Mouse (Mus musculus) kidney, postnatal 36 days (tissue): ENCODE measurements around the gene Sp4.

Source experiments
- DNase-seq, 2 experiments: peaks; one replicate each; pipeline ENCODE4 v3.0.0; 2021 to 2022; ENCODE audit warnings: mixed read lengths in 2 of 2

Gene Sp4

DNA sequence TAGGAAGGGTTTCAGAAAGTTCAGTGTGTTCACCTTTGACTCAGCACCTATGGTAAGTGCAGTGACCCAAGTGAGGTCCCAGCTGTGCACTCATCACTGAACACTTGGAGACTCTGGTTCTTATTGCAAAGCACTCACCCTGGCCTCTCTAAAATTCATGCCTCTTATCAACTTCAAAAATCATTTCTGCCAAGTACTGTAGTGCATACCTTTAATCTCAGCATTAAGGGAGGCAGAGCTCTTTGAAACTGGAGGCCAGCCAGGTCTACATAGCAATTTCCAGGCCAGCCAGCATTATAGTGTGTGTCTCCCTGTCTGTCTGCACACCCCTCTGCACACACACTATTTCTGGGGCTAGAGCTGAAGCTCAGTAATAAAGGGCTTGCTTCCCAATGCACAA, 36.3 kb downstream of the Sp4 start:
- DNase-seq: no peak

DNA sequence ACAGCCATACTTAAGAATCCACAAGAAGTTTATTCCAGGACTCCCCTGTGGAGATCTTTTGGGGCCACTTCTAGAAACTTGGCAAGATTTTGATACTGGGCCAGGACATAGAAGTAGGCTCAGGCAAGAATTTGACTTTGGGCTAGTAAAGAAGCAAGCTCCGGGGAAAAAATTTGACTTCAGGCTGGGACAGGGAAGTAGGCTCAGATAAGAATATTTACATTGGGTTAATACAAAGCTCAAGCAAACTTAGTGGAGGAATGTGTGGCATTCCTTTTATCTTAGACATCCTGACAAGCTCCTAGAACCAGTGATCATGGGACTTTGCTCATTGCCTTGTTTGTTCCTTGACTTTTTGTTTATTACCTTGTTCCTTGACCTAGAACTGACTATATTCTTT, 37.4 kb downstream of the Sp4 start:
- no peak for DNase-seq

DNA sequence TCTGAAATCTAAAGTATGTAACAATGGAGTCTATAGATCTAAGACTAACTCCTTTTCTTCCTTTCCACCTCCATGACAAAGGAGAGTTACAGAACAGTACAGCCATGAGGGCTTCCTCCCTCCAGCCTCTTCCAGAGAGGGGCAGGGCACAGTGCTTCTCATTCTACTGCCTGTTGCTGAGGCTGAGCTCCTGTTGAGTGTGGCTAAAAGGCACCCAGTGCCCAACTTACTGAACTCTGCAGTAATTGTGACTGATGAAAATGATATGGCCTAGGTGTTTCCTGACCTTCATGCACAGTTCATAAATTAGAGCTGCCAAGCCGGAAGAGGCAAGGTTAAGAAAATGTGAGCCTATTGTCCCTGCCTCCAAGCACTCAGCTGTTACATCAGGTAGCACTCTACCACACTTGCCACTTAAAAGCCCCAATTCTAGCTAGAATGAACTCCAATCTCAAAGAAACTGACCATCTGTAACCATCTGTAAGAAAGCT, 45.9 kb downstream of the Sp4 start:
- DNase-seq: no peak

DNA sequence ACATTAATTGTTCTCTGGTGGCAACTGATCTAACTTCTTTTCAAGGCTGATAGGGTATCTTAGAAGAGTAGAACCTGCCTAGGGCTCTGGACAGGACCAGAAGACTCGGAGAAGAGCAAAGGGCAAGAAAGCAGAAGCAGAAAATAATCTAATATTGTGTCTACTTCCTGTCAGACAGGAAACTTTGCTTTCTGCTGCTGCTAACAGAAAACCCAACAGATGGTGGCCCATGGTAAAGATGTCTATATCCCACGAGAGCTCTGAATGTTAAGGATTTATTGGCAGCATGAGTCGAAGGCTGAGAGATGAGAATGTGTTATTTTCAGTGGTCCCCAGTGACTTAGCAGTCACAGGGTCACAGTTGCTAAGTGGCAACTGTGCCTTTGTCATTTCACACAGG, 80.1 kb downstream of the Sp4 start:
- no peak for DNase-seq

DNA sequence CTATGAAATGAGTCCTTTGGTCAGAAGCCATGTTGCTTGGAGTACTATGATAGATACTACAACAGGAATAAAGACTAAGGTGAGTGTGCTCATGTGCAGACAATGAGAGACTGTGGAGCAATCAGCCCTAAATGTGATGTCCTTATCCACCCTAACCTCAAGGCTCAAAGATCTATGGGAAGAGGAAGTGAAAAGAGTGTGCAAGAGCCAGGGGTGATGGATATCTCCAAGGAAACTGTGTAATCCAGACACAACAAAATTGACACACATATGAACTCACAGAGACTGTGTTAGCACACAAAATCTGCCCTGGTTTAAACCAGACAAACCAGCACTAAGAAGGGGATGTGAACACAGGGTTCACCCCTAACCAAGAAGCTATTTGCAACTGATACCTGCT, 81.2 kb downstream of the Sp4 start:
- DNase-seq: no peak

DNA sequence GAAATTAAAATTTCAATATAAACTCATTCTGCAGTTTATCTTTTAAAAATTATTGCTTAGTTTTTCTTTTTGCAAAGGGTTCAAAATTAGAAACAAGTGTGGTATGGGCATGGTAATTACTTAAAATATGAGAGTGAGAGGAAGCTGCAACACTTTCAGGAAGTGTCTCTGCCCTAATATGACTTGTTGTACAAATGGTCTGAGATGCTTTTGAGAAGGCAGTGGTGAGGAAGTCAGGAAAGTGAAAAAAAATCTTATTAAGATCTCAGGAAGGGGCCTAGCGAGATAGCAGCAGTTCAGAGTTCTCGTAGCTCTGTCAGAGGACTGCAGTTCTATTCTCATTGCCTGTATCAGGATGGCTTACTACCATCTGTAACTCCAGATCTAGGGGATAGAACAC, 89.1 kb downstream of the Sp4 start:
- DNase-seq: no peak

DNA sequence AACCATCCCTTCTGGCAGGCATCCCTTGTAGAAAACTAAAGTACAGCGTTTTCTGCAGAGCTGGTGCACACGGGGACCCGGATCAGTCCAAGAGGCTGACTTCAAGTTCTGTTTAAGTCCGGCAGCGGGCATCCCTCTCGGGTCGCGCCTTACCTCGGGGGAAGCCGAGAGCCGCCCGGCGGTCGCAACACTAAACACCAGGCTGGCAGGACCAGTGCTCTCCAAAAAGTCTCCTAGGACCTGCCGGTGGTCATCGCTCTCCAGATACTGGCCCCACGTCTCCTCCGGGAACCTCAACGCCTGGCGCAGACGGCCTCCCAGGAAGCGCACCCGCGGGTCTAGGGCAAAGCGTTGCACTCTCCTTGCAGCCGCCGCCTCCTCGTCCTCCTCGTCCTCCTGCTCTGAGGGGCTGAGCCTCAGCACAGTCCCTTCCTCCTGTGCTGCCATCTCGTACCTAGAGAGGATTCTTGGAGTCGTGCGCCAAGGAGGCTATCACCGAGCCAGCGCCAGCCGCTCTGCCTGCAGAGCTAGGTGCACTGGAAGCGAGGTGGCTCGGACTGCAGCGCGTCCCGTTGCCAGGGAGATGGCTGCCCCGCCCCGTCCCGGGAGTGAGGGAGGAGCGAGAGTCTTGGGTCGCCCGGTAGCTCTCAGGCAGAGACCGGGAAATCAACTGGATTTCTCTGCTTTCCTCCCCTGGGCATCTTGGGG, 102.7 kb downstream of the Sp4 start, which contains the start of gene Dnah11:
Gene Dnah11 (minus strand): TSS at position 658 of the 708 bp plus-strand sequence.
- DNase-seq: peak; percentile 81 to 91

DNA sequence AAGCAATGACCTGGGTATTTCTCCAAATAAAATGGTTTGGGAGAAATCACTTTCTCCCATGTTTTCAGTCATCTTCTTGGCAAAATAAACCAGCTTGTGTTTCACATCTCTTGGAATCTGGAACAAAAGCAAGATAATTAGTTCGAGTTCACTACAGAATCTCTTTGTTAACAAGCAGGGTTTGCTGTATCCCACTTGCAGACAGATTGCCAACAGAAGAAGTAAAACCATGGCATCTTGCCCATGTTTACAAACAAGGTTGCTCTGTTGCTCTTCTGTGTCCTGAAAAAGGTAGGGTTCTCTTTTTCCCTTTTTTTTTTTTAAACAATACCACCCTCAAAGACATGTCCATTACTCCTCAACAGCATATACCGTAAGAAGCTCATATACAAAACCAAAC, 104.7 kb downstream of the Sp4 start:
- DNase-seq: no peak

DNA sequence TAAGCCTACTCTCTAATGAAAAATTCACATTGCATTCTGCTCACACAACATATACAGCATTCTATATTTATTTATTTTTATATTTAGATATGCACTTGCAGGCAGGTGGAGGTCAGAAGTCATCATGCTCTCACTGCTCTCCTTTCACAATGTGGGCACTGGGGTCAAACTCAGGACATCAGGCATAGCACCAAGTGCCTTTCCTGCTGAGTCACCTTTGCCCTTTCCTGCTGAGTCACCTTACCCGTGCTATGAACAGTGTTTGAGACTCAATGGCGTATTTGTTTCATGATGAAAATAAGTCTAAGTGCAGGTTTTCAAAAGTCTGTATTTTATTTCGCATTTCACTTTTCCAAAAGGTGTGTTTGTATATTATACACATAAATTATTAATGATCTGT, 111.7 kb downstream of the Sp4 start:
- DNase-seq: no peak

DNA sequence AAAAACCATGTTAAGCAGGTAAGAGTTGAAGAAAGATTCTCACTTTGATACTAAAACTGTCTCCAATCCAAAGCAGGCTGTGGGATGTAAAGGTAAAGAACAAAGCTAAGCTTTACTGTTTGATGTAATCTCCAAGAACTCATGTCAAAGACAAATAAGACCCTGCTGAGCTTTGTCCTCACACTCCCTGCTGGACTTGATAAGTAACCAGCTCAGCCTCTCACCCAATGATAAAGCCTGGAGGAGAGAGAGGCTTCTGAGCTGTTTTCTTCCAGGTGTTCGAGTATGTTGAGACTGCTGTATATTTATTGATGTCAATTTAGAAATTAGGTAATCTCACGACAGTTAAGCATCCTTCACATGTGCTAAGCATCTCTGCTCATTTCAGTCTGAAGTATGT, 113.6 kb downstream of the Sp4 start:
- DNase-seq: no peak

DNA sequence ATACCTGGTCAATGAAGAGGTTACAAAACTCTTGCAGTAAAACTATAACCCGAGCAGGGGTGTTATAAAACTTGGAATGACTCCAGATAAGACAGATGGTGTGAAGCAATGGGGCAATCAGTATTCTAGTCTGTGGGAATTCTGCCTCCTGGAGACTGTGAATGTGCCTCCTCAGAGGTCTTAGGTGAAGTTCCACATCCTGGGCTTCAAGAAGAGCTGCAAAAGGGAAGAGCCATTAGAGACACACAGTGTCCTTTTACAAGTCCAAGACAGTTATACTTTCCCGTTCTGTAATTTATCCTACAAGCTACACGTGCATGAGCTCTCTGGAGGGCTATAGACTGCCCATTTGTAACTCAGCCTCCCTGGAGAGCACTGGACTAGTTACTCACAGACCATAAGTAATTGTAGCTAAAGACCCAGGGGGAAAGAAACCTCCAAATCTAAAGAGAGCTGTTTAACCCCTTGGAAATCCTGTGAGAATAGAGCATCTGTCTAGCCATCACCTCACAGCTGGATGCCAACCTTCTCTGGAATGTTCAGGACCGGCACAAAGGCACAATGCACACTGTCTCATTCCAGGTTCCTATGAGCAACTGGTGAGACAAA, 114.3 kb downstream of the Sp4 start:
- DNase-seq: peak in 1 of 2 experiments; percentile 8

DNA sequence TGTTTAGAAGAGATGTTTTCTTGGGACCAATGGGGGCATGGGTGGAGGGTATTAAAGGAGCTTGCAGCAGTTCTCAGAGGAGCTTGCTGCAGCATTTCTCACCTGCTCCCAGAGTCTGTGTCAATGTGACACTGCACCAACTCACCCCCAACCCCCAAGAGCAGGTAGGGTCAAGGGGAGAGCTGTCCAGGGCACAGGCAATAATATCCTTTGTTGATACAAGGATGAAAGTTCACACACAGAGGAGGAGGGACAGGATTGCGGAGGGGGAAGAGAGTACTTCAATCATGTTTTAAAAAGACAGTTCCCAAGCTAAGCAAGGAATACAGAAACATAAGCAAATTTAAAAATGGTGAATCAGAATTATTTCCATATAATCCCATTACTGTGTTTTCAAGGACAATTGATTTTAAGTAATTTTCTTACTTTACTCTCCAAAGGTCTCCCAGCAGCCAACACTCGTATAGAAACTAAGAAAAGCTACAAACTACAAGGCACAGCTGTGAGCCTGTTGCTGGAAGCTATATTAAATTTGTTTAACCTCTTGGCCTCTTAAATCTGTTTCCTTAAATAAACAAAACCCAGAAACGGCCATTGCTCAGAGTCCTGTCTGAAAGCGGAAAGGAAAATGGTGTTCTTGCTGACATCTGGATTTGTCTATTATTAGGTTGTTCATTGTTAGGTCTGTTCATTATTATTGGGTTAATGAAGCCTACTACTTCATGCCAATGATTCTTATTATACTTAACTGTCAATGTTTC, 114.9 kb downstream of the Sp4 start:
- no peak for DNase-seq
